Mouse (Mus musculus) stomach, adult 2 months (tissue): Measurements from ENCODE around the gene Itpripl1. TPM values are rescaled to one million over a fixed set of nuclear protein-coding genes. Genes with fewer than 3 reads are reported as not detected.

Experiments
- polyA plus RNA-seq: library from polyadenylated mRNA; depleted of rRNA; stranded (reverse); fragments of >200 nt; gene quantifications from 2 replicates; pipeline ENCODE4 v1.2.3, GENCODE M21; 2012; rRNA removed

Itpripl1 gene
- 1.7 and 2.1 TPM in 2 replicates for polyA plus RNA-seq

GRCm38 (mm10) chr2:127143158-127144063, at the start of gene Itpripl1:
Gene Itpripl1 (minus strand): TSS chr2:127143442.

GRCm38 (mm10) chr2:127133621-127134461, 9.4 kb downstream of the Itpripl1 start, which contains the start of gene Ncaph:
Gene Ncaph (minus strand): TSS chr2:127133954.

Other genes with a start within 250 kb of the Itpripl1 start
- 2.5 and 4.1 TPM in 2 replicates for gene Sppl2a, start 210.2 kb downstream of the Itpripl1 start, polyA plus RNA-seq
- gene Ap4e1, start 134.7 kb downstream of the Itpripl1 start, polyA plus RNA-seq: 0.20 and 0.26 TPM in 2 replicates
- gene Blvra, start 72.8 kb downstream of the Itpripl1 start, polyA plus RNA-seq: 1.4 and 2.2 TPM in 2 replicates
- gene Ncaph, start 9.5 kb downstream of the Itpripl1 start, polyA plus RNA-seq: 0.40 and 0.63 TPM in 2 replicates
- gene 1810024B03Rik, start 64.8 kb upstream of the Itpripl1 start, polyA plus RNA-seq: 0.29 and 0.58 TPM in 2 replicates
- gene Snrnp200, start 64.9 kb upstream of the Itpripl1 start, polyA plus RNA-seq: 5.7 and 8.8 TPM in 2 replicates
- 19.1 and 19.5 TPM in 2 replicates for gene Ciao1, start 104.4 kb upstream of the Itpripl1 start, polyA plus RNA-seq
- gene Tmem127, start 104.5 kb upstream of the Itpripl1 start, polyA plus RNA-seq: 27.3 and 39.0 TPM in 2 replicates
- 12.3 and 33.1 TPM in 2 replicates for gene Stard7, start 126.8 kb upstream of the Itpripl1 start, polyA plus RNA-seq
- gene Dusp2, start 192.7 kb upstream of the Itpripl1 start, polyA plus RNA-seq: 1.4 and 1.9 TPM in 2 replicates
- not detected in 2 replicates for gene Astl, start 195.2 kb upstream of the Itpripl1 start, polyA plus RNA-seq
- gene Adra2b, start 219.8 kb upstream of the Itpripl1 start, polyA plus RNA-seq: 0.17 and 0.25 TPM in 2 replicates